Mouse (Mus musculus) kidney, adult 2 months (tissue): ENCODE measurements around the gene Nexmif.

ENCODE experiments used
- CTCF ChIP-seq: fragments of 200-500 bp; conservative IDR thresholded peaks from 2 replicates; pipeline ENCODE4 v1.5.1; 2011; ENCODE audit warnings: low read depth, mild to moderate bottlenecking, control low read depth, low read length, moderate library complexity, mixed read lengths; ENCODE audit not compliant: insufficient read depth, insufficient read length
- POLR2A ChIP-seq: fragments of 200-500 bp; IDR thresholded peaks from one replicate; pipeline ENCODE4 v1.6.1; 2011; ENCODE audit warnings: low read depth, low read length, control low read depth

DNA sequence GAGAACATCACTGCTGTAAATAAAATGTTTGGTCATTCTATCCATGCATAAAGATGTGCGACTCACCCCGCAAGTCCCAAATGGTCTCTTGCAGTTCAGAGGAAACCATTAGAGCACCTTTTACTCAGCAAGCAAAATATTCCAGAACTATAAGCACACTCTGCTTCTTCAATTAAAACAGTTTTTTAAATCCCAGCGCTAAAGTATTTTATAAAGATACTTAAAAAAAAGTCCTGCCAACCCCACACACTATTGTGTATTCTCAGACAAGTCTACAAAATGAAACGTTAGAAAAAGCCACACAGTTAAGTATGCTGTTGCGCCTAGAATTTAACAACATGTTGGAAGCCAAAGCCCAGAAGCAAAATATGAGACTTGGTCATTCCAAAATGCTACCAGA lies 1.9 kb downstream of the Nexmif start:
- TF ChIP-seq CTCF (no peak), POLR2A (no peak)
